Mouse (Mus musculus): ENCODE measurements at regions not wholly inside any gene's neighbourhood (a gene's known extent, or its start where the extent isn't known, plus 50 kb on each side); places are given as distances from the start of the nearest gene placed in this dataset.
"Not testable (repeated sequence)": the region's sequence is repeated elsewhere in the genome, so short reads cannot be mapped to it uniquely, and the experiment has no call there.

- not testable (repeated sequence) for DNase-seq (ENCODE audit: inconsistent age in 2 of 2, low spot score in 1 of 2)
Observed at GRCm38 (mm10) chr14:53736274-53736673, 517.6 kb downstream of the Dad1 start.

GRCm38 (mm10) chr14:53731600-53731999 lies 522.3 kb downstream of the Dad1 start:
- DNase-seq (ENCODE audit: inconsistent age in 2 of 2, low spot score in 1 of 2) = not testable (repeated sequence)

GRCm38 (mm10) chr14:53729877-53730276 lies 524.0 kb downstream of the Dad1 start:
- not testable (repeated sequence) for DNase-seq (ENCODE audit: inconsistent age in 2 of 2, low spot score in 1 of 2)

GRCm38 (mm10) chr14:53729149-53729548 lies 524.8 kb downstream of the Dad1 start:
- not testable (repeated sequence) for DNase-seq (ENCODE audit: inconsistent age in 2 of 2, low spot score in 1 of 2)

GRCm38 (mm10) chr14:53726914-53727313 lies 527.0 kb downstream of the Dad1 start:
- not testable (repeated sequence) for DNase-seq (ENCODE audit: inconsistent age in 2 of 2, low spot score in 1 of 2)

GRCm38 (mm10) chr14:53723611-53724010 lies 530.3 kb downstream of the Dad1 start:
- DNase-seq (ENCODE audit: inconsistent age in 2 of 2, low spot score in 1 of 2) = peak in 1 of 2 experiments; percentile 24

- not testable (repeated sequence) for DNase-seq (ENCODE audit: inconsistent age in 2 of 2, low spot score in 1 of 2)
Observed at GRCm38 (mm10) chr14:53721901-53722300, 532.0 kb downstream of the Dad1 start.

- peak in 1 of 2 experiments; percentile 19 for DNase-seq (ENCODE audit: inconsistent age in 2 of 2, low spot score in 1 of 2)
Observed at GRCm38 (mm10) chr14:53709627-53710026, 544.3 kb downstream of the Dad1 start.

- not testable (repeated sequence) for DNase-seq (ENCODE audit: inconsistent age in 2 of 2, low spot score in 1 of 2)
Observed at GRCm38 (mm10) chr14:53704351-53704750, 549.6 kb downstream of the Dad1 start.

- not testable (repeated sequence) for DNase-seq (ENCODE audit: inconsistent age in 2 of 2, low spot score in 1 of 2)
Observed at GRCm38 (mm10) chr14:53703593-53703992, 550.3 kb downstream of the Dad1 start.

- DNase-seq (ENCODE audit: inconsistent age in 2 of 2, low spot score in 1 of 2) = not testable (repeated sequence)
Observed at GRCm38 (mm10) chr14:53684100-53684499, 569.8 kb downstream of the Dad1 start.

GRCm38 (mm10) chr14:53683361-53684015 lies 570.4 kb downstream of the Dad1 start:
- not testable (repeated sequence) for DNase-seq (ENCODE audit: inconsistent age in 2 of 2, low spot score in 1 of 2)

- DNase-seq (ENCODE audit: inconsistent age in 2 of 2, low spot score in 1 of 2) = not testable (repeated sequence)
Observed at GRCm38 (mm10) chr14:53682679-53683078, 571.2 kb downstream of the Dad1 start.

- DNase-seq (ENCODE audit: inconsistent age in 2 of 2, low spot score in 1 of 2) = not testable (repeated sequence)
Observed at GRCm38 (mm10) chr14:53681320-53681719, 572.6 kb downstream of the Dad1 start.

GRCm38 (mm10) chr14:53665681-53666080 lies 588.2 kb downstream of the Dad1 start:
- DNase-seq (ENCODE audit: inconsistent age in 2 of 2, low spot score in 1 of 2) = peak; percentile 3 to 27

- DNase-seq (ENCODE audit: inconsistent age in 2 of 2, low spot score in 1 of 2) = not testable (repeated sequence)
Observed at GRCm38 (mm10) chr14:53662700-53663355, 591.1 kb downstream of the Dad1 start.

GRCm38 (mm10) chr14:53654669-53655068 lies 599.2 kb downstream of the Dad1 start:
- not testable (repeated sequence) for DNase-seq (ENCODE audit: inconsistent age in 2 of 2, low spot score in 1 of 2)

- not testable (repeated sequence) for DNase-seq (ENCODE audit: inconsistent age in 2 of 2, low spot score in 1 of 2)
Observed at GRCm38 (mm10) chr14:53651061-53651460, 602.8 kb downstream of the Dad1 start.

- DNase-seq (ENCODE audit: inconsistent age in 2 of 2, low spot score in 1 of 2) = not testable (repeated sequence)
Observed at GRCm38 (mm10) chr14:53649189-53649588, 604.7 kb downstream of the Dad1 start.

GRCm38 (mm10) chr14:53640441-53640840 lies 613.5 kb downstream of the Dad1 start:
- DNase-seq (ENCODE audit: inconsistent age in 2 of 2, low spot score in 1 of 2) = not testable (repeated sequence)

- peak in 1 of 2 experiments; percentile 24 for DNase-seq (ENCODE audit: inconsistent age in 2 of 2, low spot score in 1 of 2)
Observed at GRCm38 (mm10) chr14:53637664-53638063, 616.2 kb downstream of the Dad1 start.

GRCm38 (mm10) chr14:53635206-53635605 lies 618.7 kb downstream of the Dad1 start:
- not testable (repeated sequence) for DNase-seq (ENCODE audit: inconsistent age in 2 of 2, low spot score in 1 of 2)
